Mouse (Mus musculus) kidney, postnatal 0 days (tissue): Measurements from ENCODE around the gene Sspo. TPM values are rescaled to one million over a fixed set of nuclear protein-coding genes. Genes with fewer than 3 reads are reported as not detected.
"Not testable (repeated sequence)": the region's sequence is repeated elsewhere in the genome, so short reads cannot be mapped to it uniquely, and the experiment has no call there.

Experiments used
- ATAC-seq: fragments of 200-750 bp; cut with Nextera tagmentation; replicated peaks from 2 replicates; pipeline ENCODE4 v1.8.0; 2017; ENCODE audit warnings: low read depth, moderate number of reproducible peaks, moderate TSS enrichment, moderate library complexity; ENCODE audit not compliant: low FRiP score
- DNase-seq: peaks from one replicate; pipeline ENCODE4 v3.0.0-alpha.2; 2016; ENCODE audit warnings: low spot score
- H3K27ac ChIP-seq: fragments of 300-500 bp; sonication (generic); 2 replicates; pipeline ENCODE4 v1.5.1; 2014; ENCODE audit warnings: mild to moderate bottlenecking
- H3K27me3 ChIP-seq: fragments of 300-500 bp; sonication (generic); 2 replicates; pipeline ENCODE4 v1.6.1; 2014; ENCODE audit warnings: low read length, mixed read lengths; ENCODE audit not compliant: insufficient read depth
- H3K36me3 ChIP-seq: fragments of 300-500 bp; sonication (generic); 2 replicates; pipeline ENCODE4 v1.6.1; 2014; ENCODE audit warnings: low read length, mixed read lengths; ENCODE audit not compliant: insufficient read depth
- H3K4me1 ChIP-seq: fragments of 300-500 bp; sonication (generic); replicated peaks from 2 replicates; pipeline ENCODE4 v1.6.1; 2014; ENCODE audit warnings: antibody characterized with exemption, low read length, mixed read lengths; ENCODE audit not compliant: insufficient read depth
- H3K4me2 ChIP-seq: fragments of 300-500 bp; sonication (generic); 2 replicates; pipeline ENCODE4 v1.6.1; 2014; ENCODE audit warnings: mild to moderate bottlenecking, low read length, moderate library complexity, mixed read lengths
- H3K4me3 ChIP-seq: fragments of 300-500 bp; sonication (generic); replicated peaks from 2 replicates; pipeline ENCODE4 v1.5.1; 2014; ENCODE audit warnings: low read depth, low read length
- H3K9ac ChIP-seq: fragments of 300-500 bp; sonication (generic); 2 replicates; pipeline ENCODE4 v1.6.1; 2014; ENCODE audit warnings: low read depth, low read length
- H3K9me3 ChIP-seq: fragments of 300-500 bp; sonication (generic); replicated peaks from 2 replicates; pipeline ENCODE4 v1.6.1; 2016; ENCODE audit warnings: low read length, inconsistent platforms, mixed read lengths
- CTCF ChIP-seq: IDR thresholded peaks from 2 replicates; pipeline ENCODE4 v1.5.1; 2016; ENCODE audit warnings: antibody characterized with exemption, low read depth, mild to moderate bottlenecking, moderate library complexity
- WGBS: fragments of 180-500 bp; shearing (Covaris S2); extraction: QIAGEN DNeasy Blood & Tissue Kit; methylation state at CpG from one replicate; pipeline ENCODE4 v1.1.7; 2014; 5-methylcytosine and 5-hydroxymethylcytosine counted together
- polyA plus RNA-seq: library from polyadenylated mRNA; unstranded; fragments of >200 nt; fragmentation: Nextera tagmentation; extraction: Ambion mirVana; gene quantifications from 2 replicates; pipeline ENCODE4 v1.2.1, GENCODE M21; 2015

The Sspo gene
- polyA plus RNA-seq, 1 experiment from 2014 or later, result 0.64 TPM

GRCm38 (mm10) chr6:48510426-48510825, 62.4 kb downstream of the Sspo start:
- WGBS, result 74% methylated on average over 4 of the region's 4 CpGs
- ATAC-seq, result no peak
- no peaks in the 10 kb centered on the region for H3K9me3 ChIP-seq
- H3K27ac ChIP-seq, result no peak overlapping the region
- H3K4me3 ChIP-seq, result no peak overlapping the region
- H3K9ac ChIP-seq, result no peak overlapping the region
- no peaks in the 10 kb centered on the region for H3K27me3 ChIP-seq
- DNase-seq, result no peak
- no peaks in the 10 kb centered on the region for H3K4me1 ChIP-seq
- no peak for TF ChIP-seq CTCF
- 0 out of 2 replicates have a peak, but pooled peaks cover 27% of the 10 kb centered on the region for H3K36me3 ChIP-seq
- no peak overlapping the region for H3K4me2 ChIP-seq

DNA sequence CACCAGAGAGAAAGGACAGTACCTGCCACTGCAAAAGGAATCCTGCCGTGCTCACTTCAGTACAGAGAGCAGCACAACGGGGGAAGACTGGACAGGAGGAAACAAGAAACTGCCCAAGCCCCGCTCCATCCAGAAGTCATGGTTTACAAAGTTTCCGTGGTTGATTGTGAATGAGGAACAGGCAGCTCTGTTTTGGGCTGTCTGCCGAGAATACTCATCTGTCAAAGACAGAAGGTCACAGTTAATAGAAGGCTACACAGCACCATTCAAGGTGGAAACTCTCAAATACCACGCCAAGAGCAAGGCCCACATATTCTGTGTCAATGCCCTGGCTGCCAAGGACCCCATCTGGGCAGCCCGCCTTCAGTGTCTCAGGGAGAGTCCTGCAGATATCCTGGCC, 63.8 kb downstream of the Sspo start:
- Histone ChIP-seq H3K36me3 (0 out of 2 replicates have a peak, but pooled peaks cover 37% of the 10 kb centered on the region), H3K4me2 (no peak overlapping the region), H3K4me1 (no peaks in the 10 kb centered on the region), H3K9me3 (no peaks in the 10 kb centered on the region), H3K27me3 (no peaks in the 10 kb centered on the region), H3K4me3 (no peak overlapping the region), H3K9ac (no peak overlapping the region), H3K27ac (no peak overlapping the region)
- DNase-seq (no peak), ATAC-seq (no peak)
- no peak for TF ChIP-seq CTCF
- WGBS, result 88% methylated on average over 7 of the region's 7 CpGs

GRCm38 (mm10) chr6:48524882-48525281, 76.9 kb downstream of the Sspo start:
- H3K9ac ChIP-seq, H3K27ac ChIP-seq, ATAC-seq, H3K4me2 ChIP-seq, H3K36me3 ChIP-seq, H3K9me3 ChIP-seq, H3K27me3 ChIP-seq, H3K4me3 ChIP-seq, H3K4me1 ChIP-seq, DNase-seq: not testable (repeated sequence)
- WGBS, result 98% methylated on average over 12 of the region's 16 CpGs

DNA sequence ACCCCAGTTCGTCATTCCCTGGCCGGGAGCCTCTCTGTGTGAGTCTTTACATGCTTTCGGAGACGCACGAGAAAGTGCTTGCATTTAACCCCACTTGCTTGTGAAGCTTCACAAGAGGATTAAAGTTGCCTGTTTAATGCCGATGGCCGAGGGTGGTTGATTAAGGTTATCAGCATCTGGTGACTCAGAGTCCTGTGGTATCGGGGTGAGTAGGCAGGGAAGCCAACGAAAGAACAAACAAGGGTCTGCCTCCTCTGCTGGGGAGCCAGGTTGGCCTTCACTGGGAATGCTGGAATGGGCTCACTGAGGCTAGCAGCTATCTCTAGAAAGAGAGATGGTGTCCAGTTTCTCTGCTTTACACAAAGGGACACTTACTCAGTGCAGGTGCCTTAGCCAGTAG, 79.9 kb downstream of the Sspo start:
- no peak overlapping the region for H3K27ac ChIP-seq
- H3K4me2 ChIP-seq, result no peak overlapping the region
- no peaks in the 10 kb centered on the region for H3K9me3 ChIP-seq
- no peaks in the 10 kb centered on the region for H3K4me1 ChIP-seq
- 86% methylated on average over 9 of the region's 9 CpGs for whole genome bisulfite sequencing
- no peak for TF ChIP-seq CTCF
- H3K27me3 ChIP-seq, result no peaks in the 10 kb centered on the region
- ATAC-seq (no peak), DNase-seq (no peak)
- no peak overlapping the region for H3K9ac ChIP-seq
- no peak overlapping the region for H3K4me3 ChIP-seq
- 0 out of 2 replicates have a peak, but pooled peaks cover 14% of the 10 kb centered on the region for H3K36me3 ChIP-seq

GRCm38 (mm10) chr6:48529261-48529660, 81.2 kb downstream of the Sspo start:
- Histone ChIP-seq H3K27me3 (no peaks in the 10 kb centered on the region), H3K9ac (no peak overlapping the region), H3K4me3 (no peak overlapping the region), H3K4me1 (no peaks in the 10 kb centered on the region), H3K36me3 (0 out of 2 replicates have a peak, but pooled peaks cover 14% of the 10 kb centered on the region), H3K4me2 (no peak overlapping the region), H3K9me3 (no peaks in the 10 kb centered on the region), H3K27ac (no peak overlapping the region)
- peak; percentile 45; the same call in 1 of the 2 replicates for TF ChIP-seq CTCF
- ATAC-seq, result no peak
- WGBS, result 78% methylated on average over 14 of the region's 14 CpGs
- DNase-seq, result no peak

GRCm38 (mm10) chr6:48529871-48530440, 81.9 kb downstream of the Sspo start:
- no peak for DNase-seq
- Histone ChIP-seq H3K36me3 (0 out of 2 replicates have a peak, but pooled peaks cover 14% of the 10 kb centered on the region), H3K27me3 (no peaks in the 10 kb centered on the region), H3K9me3 (no peaks in the 10 kb centered on the region), H3K4me1 (no peaks in the 10 kb centered on the region), H3K4me3 (no peak overlapping the region), H3K4me2 (no peak overlapping the region), H3K9ac (no peak overlapping the region), H3K27ac (no peak overlapping the region)
- TF ChIP-seq CTCF, result no peak
- no peak for ATAC-seq
- 85% methylated on average over 16 of the region's 16 CpGs for WGBS

- 30% methylated on average over 2 of the region's 2 CpGs for WGBS
- Histone ChIP-seq H3K36me3 (0 out of 2 replicates have a peak, but pooled peaks cover 14% of the 10 kb centered on the region), H3K4me2 (no peak overlapping the region), H3K27ac (no peak overlapping the region), H3K27me3 (no peaks in the 10 kb centered on the region), H3K4me3 (no peak overlapping the region), H3K9me3 (no peaks in the 10 kb centered on the region), H3K4me1 (no peaks in the 10 kb centered on the region), H3K9ac (no peak overlapping the region)
- DNase-seq (peak; percentile 35), ATAC-seq (peak; percentile 27; the same call in 1 of the 2 replicates)
- TF ChIP-seq CTCF, result no peak
Observed at GRCm38 (mm10) chr6:48530862-48531261, 82.8 kb downstream of the Sspo start.
